Comparison of ENCODE assay signal across 9 mouse cellular contexts in the genomic region with DNA sequence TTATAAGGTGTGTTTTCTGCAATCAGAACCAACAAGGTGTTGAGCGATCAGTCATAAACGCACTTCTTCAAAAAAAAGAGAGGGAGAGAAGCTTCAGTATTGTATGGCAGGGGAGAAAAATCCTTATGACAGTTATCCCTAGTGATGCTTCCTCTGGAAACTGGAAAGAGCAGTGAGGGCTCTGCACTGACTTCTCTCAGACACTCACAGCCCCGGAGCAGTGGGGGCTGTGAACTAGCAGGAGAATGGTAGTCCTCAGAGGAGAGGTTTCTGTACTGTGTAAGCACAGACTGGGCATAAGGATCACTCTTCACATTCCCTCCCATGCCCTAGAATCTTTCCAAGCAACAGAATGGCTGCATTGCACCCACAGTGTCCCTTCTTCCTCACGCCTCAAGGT. TPM values are rescaled to one million over a fixed set of nuclear protein-coding genes. Genes with fewer than 3 reads are reported as not detected.
DNase-seq lines count a peak whose midpoint lies in the region; ATAC-seq and TF ChIP-seq lines count a peak whose summit lies in the region.
"Had no signal": no experiment of that assay in that cellular context is flagged by ENCODE, and none has a peak within 500 bp of the region (broad histone marks: within the 10 kb centered on the region; RNA-seq: fewer than 3 reads in every experiment).

No protein-coding gene starts in this region.

- intact Hi-C loops in gastrocnemius, postnatal 36 days (cut with DNase I) = loop anchor here (5.0 kb wide), 1 partner anchor 122 kb away; a partner anchor contains a TSS

- no peaks in the 10 kb centered on the region; the same call in 1 of the 2 replicates for H3K27me3 ChIP-seq in lung, postnatal 0 days (replicated peaks; ENCODE audit: insufficient read depth, low read length)
- peaks cover 67% of the 10 kb centered on the region for H3K27me3 ChIP-seq in limb, embryonic 13.5 days
- peaks cover 17% of the 10 kb centered on the region; the same call in 1 of the 2 replicates for H3K27me3 ChIP-seq in stomach, embryonic 16.5 days (ENCODE audit: control insufficient read depth, insufficient read depth, low read length)

- no peaks in the 10 kb centered on the region for H3K9me3 ChIP-seq in lung, postnatal 0 days (ENCODE audit: low read length)
- no peaks in the 10 kb centered on the region for H3K9me3 ChIP-seq in limb, embryonic 13.5 days
- no peaks in the 10 kb centered on the region for H3K9me3 ChIP-seq in stomach, embryonic 16.5 days (replicated peaks; ENCODE audit: control insufficient read depth, low read length)

- no peak for TF ChIP-seq EP300 in lung, postnatal 0 days (IDR thresholded peaks at IDR 0.05)

- 29% methylated on average over 4 of the region's 4 CpGs for WGBS in lung, postnatal 0 days
- 25% methylated on average over 4 of the region's 4 CpGs for WGBS in limb, embryonic 13.5 days
- 31% methylated on average over 4 of the region's 4 CpGs for WGBS in stomach, embryonic 16.5 days

- ATAC-seq in lung, postnatal 0 days = no peak
- ATAC-seq in limb, embryonic 13.5 days (ENCODE audit: low FRiP score, low read depth) = no peak
- ATAC-seq in stomach, embryonic 16.5 days (ENCODE audit: insufficient read depth, low FRiP score) = no peak

- no peak overlapping the region for H3K27ac ChIP-seq in lung, postnatal 0 days (ENCODE audit: low read length)
- no peak overlapping the region for H3K27ac ChIP-seq in limb, embryonic 13.5 days
- no peak overlapping the region for H3K27ac ChIP-seq in stomach, embryonic 16.5 days (ENCODE audit: low read length)

- H3K9ac ChIP-seq in lung, postnatal 0 days (replicated peaks; ENCODE audit: low read depth) = no peak overlapping the region
- no peak overlapping the region for H3K9ac ChIP-seq in limb, embryonic 13.5 days
- no peak overlapping the region for H3K9ac ChIP-seq in stomach, embryonic 16.5 days (ENCODE audit: low read length)

- H3K4me3 ChIP-seq in lung, postnatal 0 days (ENCODE audit: low read depth, low read length) = no peak overlapping the region
- H3K4me3 ChIP-seq in limb, embryonic 13.5 days = peak overlapping the region; percentile 61; the same call in 1 of the 2 replicates
- peak overlapping the region; percentile 65; the same call in 1 of the 2 replicates for H3K4me3 ChIP-seq in stomach, embryonic 16.5 days (replicated peaks; ENCODE audit: low read length)

- DNase-seq in cerebellum, adult 9-11 months = peak; percentile 31
- DNase-seq in cerebellum, postnatal 36 days = no peak
- DNase-seq in lung, postnatal 0 days (ENCODE audit: low spot score) = peak; percentile 6
- no peak for DNase-seq in lung, adult 18-20 months
- DNase-seq in gastrocnemius, postnatal 36 days = no peak
- DNase-seq in left cerebral cortex, adult 8-10 months (ENCODE audit: low spot score in 2 of 2) = no peak

- H3K4me2 ChIP-seq in lung, postnatal 0 days (replicated peaks; ENCODE audit: low read depth, low read length) = peak overlapping the region; percentile 99; the same call in 1 of the 2 replicates
- H3K4me2 ChIP-seq in limb, embryonic 13.5 days (replicated peaks) = peak overlapping the region; percentile 98
- peak overlapping the region; percentile 100 for H3K4me2 ChIP-seq in stomach, embryonic 16.5 days (ENCODE audit: low read depth, low read length)

- no peaks in the 10 kb centered on the region for H3K36me3 ChIP-seq in lung, postnatal 0 days (ENCODE audit: insufficient read depth, low read length)
- H3K36me3 ChIP-seq in limb, embryonic 13.5 days = no peaks in the 10 kb centered on the region
- no peaks in the 10 kb centered on the region for H3K36me3 ChIP-seq in stomach, embryonic 16.5 days (ENCODE audit: control insufficient read depth, insufficient read depth, low read length)

- no peak for TF ChIP-seq CTCF in lung, postnatal 0 days (IDR thresholded peaks at IDR 0.05)

- H3K4me1 ChIP-seq in lung, postnatal 0 days (ENCODE audit: insufficient read depth, low read depth, low read length) = 0 out of 2 replicates have a peak, but pooled peaks cover 3% of the 10 kb centered on the region
- H3K4me1 ChIP-seq in limb, embryonic 13.5 days = peaks cover 7% of the 10 kb centered on the region
- peaks cover 4% of the 10 kb centered on the region; the same call in 1 of the 2 replicates for H3K4me1 ChIP-seq in stomach, embryonic 16.5 days (ENCODE audit: control insufficient read depth, insufficient read depth, low read length)

RNA-seq across cellular contexts. Expression of a gene that starts 33.8 kb away (rescaled TPM):
- not detected in 2 replicates for polyA plus RNA-seq in lung, postnatal 0 days (2015; fragmentation: Nextera tagmentation; extraction: Ambion mirVana)
- not detected in 2 replicates for polyA plus RNA-seq in limb, embryonic 13.5 days (2015; fragmentation: Nextera tagmentation; extraction: Ambion mirVana)
- not detected in 2 replicates for polyA plus RNA-seq in stomach, embryonic 16.5 days (2015; fragmentation: Nextera tagmentation; extraction: Ambion mirVana)
- total RNA-seq in gastrocnemius, postnatal 36 days (2021) = not detected
- not detected for total RNA-seq in left cerebral cortex, adult 8-10 months (2022)
- polyA plus RNA-seq: erythroblast, embryonic 14.5 days had no signal

Comparison
In these comparisons a context has a peak if more than half of its experiments do, and no peak if none do; other contexts are left out.
1. DNase-seq: peak in cerebellum, adult 9-11 months (single experiment) and lung, postnatal 0 days (single experiment); none in cerebellum, postnatal 36 days (0 of 2), lung, adult 18-20 months (0 of 2), gastrocnemius, postnatal 36 days (0 of 2) and left cerebral cortex, adult 8-10 months (0 of 2).
2. Peak in every context shown above with its lines, with median percentiles within 50 percentile points of each other: H3K4me2 ChIP-seq.